ENCODE assay signal across 20 mouse cellular contexts in the genomic region with DNA sequence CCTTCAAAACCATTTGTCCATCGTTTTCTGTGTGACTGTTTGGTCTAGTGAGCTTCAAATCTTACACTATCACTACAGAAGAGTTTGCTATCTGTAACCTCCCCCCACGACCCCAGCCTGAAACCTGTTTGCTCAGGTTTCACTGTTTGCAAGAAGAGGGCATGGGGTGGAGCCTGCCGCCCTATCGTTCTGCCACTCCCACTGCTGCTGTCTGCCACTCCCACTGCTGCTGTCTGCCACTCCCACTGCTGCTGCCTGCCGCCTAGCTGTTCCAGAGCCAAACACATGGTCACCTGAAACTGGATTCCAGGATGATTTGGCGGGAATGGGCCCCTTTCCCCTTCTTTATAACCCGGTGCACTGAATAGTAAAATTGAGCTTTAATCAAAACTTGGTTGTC.
DNase-seq lines count a peak whose midpoint lies in the region; ATAC-seq and TF ChIP-seq lines count a peak whose summit lies in the region.
"Had no signal": no experiment of that assay in that cellular context is flagged by ENCODE, and none has a peak within 500 bp of the region (broad histone marks: within the 10 kb centered on the region; RNA-seq: fewer than 3 reads in every experiment).

No protein-coding gene starts in this region.

- no peak for ATAC-seq in intestine, postnatal 0 days
- ATAC-seq in midbrain, embryonic 16.5 days: no peak
- ATAC-seq: activated CD4-positive, CD25-positive, alpha-beta regulatory T cell, adult 4 months; forebrain, embryonic 14.5 days; midbrain, embryonic 15.5 days had no signal

- no peak for TF ChIP-seq CTCF in kidney, adult 2 months (conservative IDR thresholded peaks at IDR 0.05; ENCODE audit: insufficient read depth, insufficient read length, low read depth, low read length)
- no peak for TF ChIP-seq CTCF in intestine, postnatal 0 days (IDR thresholded peaks at IDR 0.05; ENCODE audit: low read depth)
- TF ChIP-seq CTCF in liver, adult 2 months (IDR thresholded peaks at IDR 0.05; ENCODE audit: low read depth, low read length): no peak
- no peak for TF ChIP-seq CTCF in layer of hippocampus, adult 2 months (conservative IDR thresholded peaks at IDR 0.05)

- H3K36me3 ChIP-seq in kidney, adult 2 months (ENCODE audit: control insufficient read depth, insufficient read depth, low read length): no peaks in the 10 kb centered on the region
- H3K36me3 ChIP-seq in intestine, postnatal 0 days (ENCODE audit: control insufficient read depth, insufficient read depth): no peaks in the 10 kb centered on the region
- H3K36me3 ChIP-seq in liver, adult 2 months (ENCODE audit: control insufficient read depth, insufficient read depth, low read length): no peaks in the 10 kb centered on the region
- H3K36me3 ChIP-seq in midbrain, embryonic 16.5 days (ENCODE audit: control insufficient read depth, insufficient read depth, low read length): no peaks in the 10 kb centered on the region
- H3K36me3 ChIP-seq: embryonic facial prominence, embryonic 12.5 days; G1E; hindbrain, embryonic 15.5 days; midbrain, embryonic 15.5 days; neural tube, embryonic 13.5 days had no signal

- H3K27me3 ChIP-seq in kidney, adult 2 months (replicated peaks; ENCODE audit: control insufficient read depth, insufficient read depth, low read length): no peaks in the 10 kb centered on the region
- no peaks in the 10 kb centered on the region for H3K27me3 ChIP-seq in intestine, postnatal 0 days (replicated peaks; ENCODE audit: control insufficient read depth, insufficient read depth, low read length)
- no peaks in the 10 kb centered on the region for H3K27me3 ChIP-seq in liver, adult 2 months (ENCODE audit: control insufficient read depth, insufficient read depth, low read length)
- no peaks in the 10 kb centered on the region for H3K27me3 ChIP-seq in midbrain, embryonic 16.5 days (ENCODE audit: control insufficient read depth, insufficient read depth, low read depth, low read length)
- H3K27me3 ChIP-seq: embryonic facial prominence, embryonic 12.5 days; hindbrain, embryonic 15.5 days; midbrain, embryonic 15.5 days; neural tube, embryonic 13.5 days had no signal

- no peaks in the 10 kb centered on the region for H3K9me3 ChIP-seq in intestine, postnatal 0 days (ENCODE audit: control insufficient read depth)
- no peaks in the 10 kb centered on the region for H3K9me3 ChIP-seq in midbrain, embryonic 16.5 days (replicated peaks; ENCODE audit: control insufficient read depth, low read length, poor library complexity, severe bottlenecking)
- H3K9me3 ChIP-seq: embryonic facial prominence, embryonic 12.5 days; G1E; hindbrain, embryonic 15.5 days; midbrain, embryonic 15.5 days; neural tube, embryonic 13.5 days had no signal

- H3K27ac ChIP-seq in kidney, adult 2 months (ENCODE audit: insufficient read depth, low read depth, low read length): no peak overlapping the region
- no peak overlapping the region for H3K27ac ChIP-seq in intestine, postnatal 0 days (ENCODE audit: low read depth, low read length)
- H3K27ac ChIP-seq in liver, adult 2 months (replicated peaks; ENCODE audit: insufficient read depth, low read depth, low read length): no peak overlapping the region
- no peak overlapping the region for H3K27ac ChIP-seq in layer of hippocampus, adult 2 months
- no peak overlapping the region for H3K27ac ChIP-seq in midbrain, embryonic 16.5 days (ENCODE audit: low read length)
- H3K27ac ChIP-seq: embryonic facial prominence, embryonic 12.5 days; hindbrain, embryonic 15.5 days; midbrain, embryonic 15.5 days; neural tube, embryonic 13.5 days had no signal

- H3K4me3 ChIP-seq in kidney, adult 2 months (ENCODE audit: insufficient read depth, low read depth, low read length): no peak overlapping the region
- H3K4me3 ChIP-seq in intestine, postnatal 0 days (ENCODE audit: low read depth, low read length): no peak overlapping the region
- H3K4me3 ChIP-seq in liver, adult 2 months (ENCODE audit: insufficient read depth, low read depth, low read length): no peak overlapping the region
- no peak overlapping the region for H3K4me3 ChIP-seq in layer of hippocampus, adult 2 months
- no peak overlapping the region for H3K4me3 ChIP-seq in midbrain, embryonic 16.5 days (ENCODE audit: low read depth, low read length)
- H3K4me3 ChIP-seq: embryonic facial prominence, embryonic 12.5 days; hindbrain, embryonic 15.5 days; midbrain, embryonic 15.5 days; neural tube, embryonic 13.5 days had no signal

- 4% methylated on average over 7 of the region's 7 CpGs for WGBS in kidney, adult 2 months
- 4% methylated on average over 7 of the region's 7 CpGs for WGBS in intestine, postnatal 0 days
- 4% methylated on average over 7 of the region's 7 CpGs for WGBS in liver, adult 2 months
- WGBS in midbrain, embryonic 16.5 days: 18% methylated on average over 7 of the region's 7 CpGs

- H3K4me1 ChIP-seq in kidney, adult 2 months (ENCODE audit: control insufficient read depth, insufficient read depth, low read length): no peaks in the 10 kb centered on the region
- H3K4me1 ChIP-seq in intestine, postnatal 0 days (replicated peaks; ENCODE audit: control insufficient read depth, insufficient read depth, low read length): no peaks in the 10 kb centered on the region
- no peaks in the 10 kb centered on the region; the same call in 1 of the 2 replicates for H3K4me1 ChIP-seq in liver, adult 2 months (ENCODE audit: control insufficient read depth, insufficient read depth, low read length)
- H3K4me1 ChIP-seq in midbrain, embryonic 16.5 days (ENCODE audit: control insufficient read depth, insufficient read depth, low read length): no peaks in the 10 kb centered on the region
- H3K4me1 ChIP-seq: hindbrain, embryonic 15.5 days; midbrain, embryonic 15.5 days; neural tube, embryonic 13.5 days had no signal

- H3K4me2 ChIP-seq in intestine, postnatal 0 days (replicated peaks; ENCODE audit: low read depth): peak overlapping the region; percentile 24; the same call in 1 of the 2 replicates
- H3K4me2 ChIP-seq in midbrain, embryonic 16.5 days (ENCODE audit: low read length): no peak overlapping the region
- H3K4me2 ChIP-seq: embryonic facial prominence, embryonic 12.5 days; hindbrain, embryonic 15.5 days; lung, embryonic 14.5 days; midbrain, embryonic 15.5 days; neural tube, embryonic 13.5 days had no signal

- H3K9ac ChIP-seq in intestine, postnatal 0 days (ENCODE audit: low read depth, low read length): no peak overlapping the region
- H3K9ac ChIP-seq in liver, adult 2 months (ENCODE audit: low read depth, low read length): no peak overlapping the region
- H3K9ac ChIP-seq in midbrain, embryonic 16.5 days (ENCODE audit: low read depth, low read length): no peak overlapping the region
- H3K9ac ChIP-seq: embryonic facial prominence, embryonic 12.5 days; hindbrain, embryonic 15.5 days; lung, embryonic 14.5 days; midbrain, embryonic 15.5 days; neural tube, embryonic 13.5 days had no signal

- no peaks in the 10 kb centered on the region for H3K79me2 ChIP-seq in liver, adult 2 months (ENCODE audit: control insufficient read depth, insufficient read depth, low read length)

- DNase-seq in kidney, adult 2 months: peak; percentile 5
- no peak for DNase-seq in kidney, adult 18-20 months
- peak; percentile 21 for DNase-seq in embryo, embryonic 10 days (ENCODE audit: low spot score)
- peak; percentile 4 for DNase-seq in liver, adult 2 months (ENCODE audit: extremely low read depth, low read depth, low spot score)
- DNase-seq in urinary bladder, postnatal 36 days (ENCODE audit: low spot score in 2 of 2): no peak
- no peak for DNase-seq in layer of hippocampus, adult 2 months (ENCODE audit: low spot score in 2 of 2)
- DNase-seq: cerebellum, adult 2 months; gastrocnemius, postnatal 36 days; lung, embryonic 14.5 days; right cerebral cortex, adult 18-20 months; thymus, postnatal 25 days had no signal

- no peak for TF ChIP-seq POLR2A in kidney, adult 2 months (IDR thresholded peaks at IDR 0.05; ENCODE audit: low read depth, low read length)
- no peak for TF ChIP-seq POLR2A in liver, adult 2 months (IDR thresholded peaks at IDR 0.05; ENCODE audit: extremely low read depth, insufficient read depth, low read length)

Comparison
In these comparisons a context has a peak if more than half of its experiments do, and no peak if none do; other contexts are left out.
1. DNase-seq: peak in kidney, adult 2 months (single experiment), embryo, embryonic 10 days (single experiment) and liver, adult 2 months (single experiment); none in kidney, adult 18-20 months (single experiment), urinary bladder, postnatal 36 days (0 of 2) and layer of hippocampus, adult 2 months (0 of 2).